In the genomic region with DNA sequence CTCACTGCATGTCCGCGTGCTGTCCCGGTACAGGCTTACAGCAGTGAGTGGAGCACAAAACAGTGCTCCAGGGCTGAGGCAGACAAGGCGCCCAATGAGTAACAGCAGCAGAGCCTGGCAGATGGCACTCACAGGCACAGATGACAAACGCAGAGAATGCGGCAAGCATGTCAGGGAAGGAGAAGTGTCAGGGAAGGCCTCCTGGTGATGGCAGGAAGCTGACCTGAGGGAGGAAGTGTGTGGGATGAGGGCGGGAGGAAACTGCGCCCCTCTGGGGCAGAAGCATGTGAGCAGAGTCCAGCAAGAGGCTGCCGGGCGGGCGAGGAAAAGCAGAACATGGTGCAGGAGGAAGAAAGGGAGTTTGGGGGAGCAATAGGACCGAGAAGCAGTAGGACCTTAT, we compare ENCODE assay signal across 9 mouse cellular contexts.
DNase-seq lines count a peak whose midpoint lies in the region; ATAC-seq and TF ChIP-seq lines count a peak whose summit lies in the region.
"Had no signal": no experiment of that assay in that cellular context is flagged by ENCODE, and none has a peak within 500 bp of the region (broad histone marks: within the 10 kb centered on the region; RNA-seq: fewer than 3 reads in every experiment).

No protein-coding gene starts in this region.

- H3K4me3 ChIP-seq in forebrain, embryonic 13.5 days, result no peak overlapping the region
- no peak overlapping the region for H3K4me3 ChIP-seq in forebrain, embryonic 10.5 days
- H3K4me3 ChIP-seq in heart, postnatal 0 days (ENCODE audit: low read depth, low read length), result no peak overlapping the region
- H3K4me3 ChIP-seq in kidney, embryonic 15.5 days (replicated peaks), result no peak overlapping the region
- H3K4me3 ChIP-seq: hindbrain, embryonic 15.5 days had no signal

- DNase-seq in forebrain, embryonic 10.5 days (ENCODE audit: extremely low spot score, low spot score), result no peak
- peak; percentile 38 for DNase-seq in right cerebral cortex, postnatal 25 days
- DNase-seq in right cerebral cortex, postnatal 4 days, result no peak
- DNase-seq in heart, postnatal 0 days (ENCODE audit: low spot score), result no peak
- DNase-seq in lung, postnatal 4 days, result peak; percentile 57 to 61
- DNase-seq in frontal cortex, adult 2 months (ENCODE audit: extremely low spot score in 1 of 2, low spot score in 1 of 2), result no peak

- no peak overlapping the region; the same call in 1 of the 2 replicates for H3K27ac ChIP-seq in forebrain, embryonic 13.5 days
- no peak overlapping the region for H3K27ac ChIP-seq in forebrain, embryonic 10.5 days
- H3K27ac ChIP-seq in heart, postnatal 0 days (ENCODE audit: low read depth), result peak overlapping the region; percentile 43; the same call in 1 of the 2 replicates
- H3K27ac ChIP-seq in kidney, embryonic 15.5 days, result no peak overlapping the region
- H3K27ac ChIP-seq: hindbrain, embryonic 15.5 days had no signal

- no peaks in the 10 kb centered on the region for H3K9me3 ChIP-seq in forebrain, embryonic 13.5 days (replicated peaks)
- H3K9me3 ChIP-seq in forebrain, embryonic 10.5 days, result no peaks in the 10 kb centered on the region
- no peaks in the 10 kb centered on the region for H3K9me3 ChIP-seq in heart, postnatal 0 days (replicated peaks; ENCODE audit: control insufficient read depth, low read length)
- no peaks in the 10 kb centered on the region for H3K9me3 ChIP-seq in kidney, embryonic 15.5 days (replicated peaks)
- H3K9me3 ChIP-seq: hindbrain, embryonic 15.5 days had no signal

- H3K36me3 ChIP-seq in forebrain, embryonic 13.5 days (ENCODE audit: poor library complexity, severe bottlenecking), result peaks cover 51% of the 10 kb centered on the region
- H3K36me3 ChIP-seq in forebrain, embryonic 10.5 days (replicated peaks), result peaks cover 92% of the 10 kb centered on the region
- peaks cover 79% of the 10 kb centered on the region for H3K36me3 ChIP-seq in heart, postnatal 0 days (replicated peaks; ENCODE audit: control insufficient read depth, insufficient read depth, low read length)
- peaks cover 81% of the 10 kb centered on the region for H3K36me3 ChIP-seq in kidney, embryonic 15.5 days

- ATAC-seq in forebrain, embryonic 13.5 days, result 0 out of 2 replicates have a peak, but pooled peaks have one; percentile 50
- ATAC-seq in heart, postnatal 0 days (ENCODE audit: insufficient read depth, low read depth), result peak; percentile 30; the same call in 1 of the 2 replicates
- ATAC-seq in kidney, embryonic 15.5 days (replicated peaks; ENCODE audit: low FRiP score), result no peak

- H3K4me1 ChIP-seq in forebrain, embryonic 13.5 days, result peaks cover 16% of the 10 kb centered on the region
- no peaks in the 10 kb centered on the region for H3K4me1 ChIP-seq in forebrain, embryonic 10.5 days
- H3K4me1 ChIP-seq in heart, postnatal 0 days (ENCODE audit: control insufficient read depth, insufficient read depth), result no peaks in the 10 kb centered on the region
- H3K4me1 ChIP-seq in kidney, embryonic 15.5 days, result peaks cover 9% of the 10 kb centered on the region

- TF ChIP-seq EP300 in heart, postnatal 0 days (IDR thresholded peaks at IDR 0.05; ENCODE audit: low read depth), result no peak

- no peak overlapping the region for H3K4me2 ChIP-seq in forebrain, embryonic 13.5 days
- no peak overlapping the region for H3K4me2 ChIP-seq in heart, postnatal 0 days (ENCODE audit: low read depth, low read length)
- no peak overlapping the region for H3K4me2 ChIP-seq in kidney, embryonic 15.5 days
- H3K4me2 ChIP-seq: hindbrain, embryonic 15.5 days had no signal

- H3K9ac ChIP-seq in forebrain, embryonic 13.5 days, result no peak overlapping the region
- 0 out of 2 replicates have a peak overlapping the region, but pooled peaks have one; percentile 19 for H3K9ac ChIP-seq in heart, postnatal 0 days (replicated peaks; ENCODE audit: low read depth, low read length)
- no peak overlapping the region for H3K9ac ChIP-seq in kidney, embryonic 15.5 days
- H3K9ac ChIP-seq: hindbrain, embryonic 15.5 days had no signal

- WGBS in forebrain, embryonic 13.5 days, result 88% methylated on average over 12 of the region's 12 CpGs
- 88% methylated on average over 12 of the region's 12 CpGs for WGBS in forebrain, embryonic 10.5 days
- WGBS in heart, postnatal 0 days, result 57% methylated on average over 12 of the region's 12 CpGs
- 53% methylated on average over 12 of the region's 12 CpGs for WGBS in kidney, embryonic 15.5 days

- H3K27me3 ChIP-seq in forebrain, embryonic 13.5 days, result no peaks in the 10 kb centered on the region
- no peaks in the 10 kb centered on the region for H3K27me3 ChIP-seq in forebrain, embryonic 10.5 days (ENCODE audit: poor library complexity, severe bottlenecking)
- no peaks in the 10 kb centered on the region for H3K27me3 ChIP-seq in heart, postnatal 0 days (ENCODE audit: control insufficient read depth, insufficient read depth, low read length)
- H3K27me3 ChIP-seq in kidney, embryonic 15.5 days, result no peaks in the 10 kb centered on the region
- H3K27me3 ChIP-seq: hindbrain, embryonic 15.5 days had no signal

- no peak for TF ChIP-seq CTCF in heart, postnatal 0 days (IDR thresholded peaks at IDR 0.05; ENCODE audit: low read depth)

Comparison
In these comparisons a context has a peak if more than half of its experiments do, and no peak if none do; other contexts are left out.
1. DNase-seq: peak in right cerebral cortex, postnatal 25 days (single experiment) and lung, postnatal 4 days (2 of 2); none in forebrain, embryonic 10.5 days (single experiment), right cerebral cortex, postnatal 4 days (single experiment), heart, postnatal 0 days (single experiment) and frontal cortex, adult 2 months (0 of 2).